Mouse (Mus musculus): ENCODE results near the gene Gpx2.

DNA sequence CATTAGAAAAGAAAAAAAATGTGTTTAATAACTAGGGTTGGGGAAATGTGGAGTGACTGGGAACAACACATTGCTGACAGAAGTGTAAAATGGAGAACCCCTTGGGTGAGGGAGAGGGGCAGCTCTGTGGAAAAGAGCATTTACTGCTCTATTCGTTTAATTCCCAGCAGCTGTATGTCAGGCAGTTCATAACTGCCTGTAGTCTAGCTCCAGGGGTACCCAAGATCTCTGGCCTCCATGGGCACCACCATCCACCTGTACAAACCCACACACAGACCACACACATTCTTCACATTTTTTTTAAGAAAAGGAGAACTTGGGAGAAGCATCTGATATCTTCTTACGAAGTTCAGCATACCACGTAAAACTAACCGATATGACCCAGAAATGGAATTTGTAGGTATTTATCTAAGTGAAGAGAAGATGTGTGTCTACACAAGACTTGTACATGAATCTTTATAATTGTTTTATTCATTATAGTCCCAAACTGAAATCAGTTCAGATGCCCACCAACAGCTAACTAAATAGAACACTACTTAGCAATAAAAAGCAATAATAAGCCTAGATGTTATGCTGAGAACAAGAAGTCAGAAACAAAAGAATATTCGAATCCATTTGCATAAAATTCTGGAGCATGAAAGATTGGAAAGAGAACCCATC lies 24.4 kb downstream of the Gpx2 start:
- no peak for TF ChIP-seq ZC3H11A (IDR thresholded peaks at IDR 0.05; ENCODE audit: borderline replicate concordance, low read depth, low read length)
- TF ChIP-seq ZNF384 (IDR thresholded peaks at IDR 0.05; ENCODE audit: low read depth, low read length) = no peak
- no peak for TF ChIP-seq CHD2 (IDR thresholded peaks at IDR 0.05; ENCODE audit: low read depth, low read length)
- no peak for TF ChIP-seq MAFK (IDR thresholded peaks at IDR 0.05; ENCODE audit: insufficient read depth, low read depth, low read length)
- no peak for TF ChIP-seq HCFC1 (IDR thresholded peaks at IDR 0.05; ENCODE audit: borderline replicate concordance, insufficient read depth, low read length)
